Mouse (Mus musculus) liver, embryonic 14.5 days (tissue): ENCODE measurements at regions not wholly inside any gene's neighbourhood (a gene's known extent, or its start where the extent isn't known, plus 50 kb on each side); places are given as distances from the start of the nearest gene placed in this dataset.

Source experiments
- CTCF ChIP-seq: IDR thresholded peaks from 2 replicates; pipeline ENCODE4 v1.5.1; 2016; ENCODE audit warnings: antibody characterized with exemption, low read depth, control low read depth
- EP300 ChIP-seq: IDR thresholded peaks from 2 replicates; pipeline ENCODE4 v1.6.1; 2016; ENCODE audit warnings: antibody characterized with exemption, low read depth

DNA sequence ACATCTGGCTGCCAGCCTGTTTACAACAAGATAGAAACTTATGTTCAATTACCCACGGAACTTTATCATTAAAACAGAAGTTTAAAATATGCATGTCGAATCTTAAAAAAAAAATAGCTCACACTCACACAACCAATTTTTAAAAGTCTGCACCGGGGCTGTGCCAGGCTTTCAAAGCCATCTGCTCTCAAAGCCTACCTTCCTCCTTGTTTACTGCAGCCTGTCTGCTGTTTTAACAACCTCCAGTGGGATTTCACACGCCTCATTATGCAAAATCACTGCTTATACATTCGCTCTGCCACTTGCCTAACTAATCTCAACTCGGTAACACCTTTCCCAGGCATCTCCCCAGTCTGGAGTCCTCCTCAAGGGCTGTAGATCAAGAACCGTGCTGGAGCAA, 292.6 kb upstream of the Castor2 start:
- no peak for TF ChIP-seq CTCF
- TF ChIP-seq EP300: no peak
